Mouse (Mus musculus): ENCODE data around the gene Drd5.

Gene Drd5

DNA sequence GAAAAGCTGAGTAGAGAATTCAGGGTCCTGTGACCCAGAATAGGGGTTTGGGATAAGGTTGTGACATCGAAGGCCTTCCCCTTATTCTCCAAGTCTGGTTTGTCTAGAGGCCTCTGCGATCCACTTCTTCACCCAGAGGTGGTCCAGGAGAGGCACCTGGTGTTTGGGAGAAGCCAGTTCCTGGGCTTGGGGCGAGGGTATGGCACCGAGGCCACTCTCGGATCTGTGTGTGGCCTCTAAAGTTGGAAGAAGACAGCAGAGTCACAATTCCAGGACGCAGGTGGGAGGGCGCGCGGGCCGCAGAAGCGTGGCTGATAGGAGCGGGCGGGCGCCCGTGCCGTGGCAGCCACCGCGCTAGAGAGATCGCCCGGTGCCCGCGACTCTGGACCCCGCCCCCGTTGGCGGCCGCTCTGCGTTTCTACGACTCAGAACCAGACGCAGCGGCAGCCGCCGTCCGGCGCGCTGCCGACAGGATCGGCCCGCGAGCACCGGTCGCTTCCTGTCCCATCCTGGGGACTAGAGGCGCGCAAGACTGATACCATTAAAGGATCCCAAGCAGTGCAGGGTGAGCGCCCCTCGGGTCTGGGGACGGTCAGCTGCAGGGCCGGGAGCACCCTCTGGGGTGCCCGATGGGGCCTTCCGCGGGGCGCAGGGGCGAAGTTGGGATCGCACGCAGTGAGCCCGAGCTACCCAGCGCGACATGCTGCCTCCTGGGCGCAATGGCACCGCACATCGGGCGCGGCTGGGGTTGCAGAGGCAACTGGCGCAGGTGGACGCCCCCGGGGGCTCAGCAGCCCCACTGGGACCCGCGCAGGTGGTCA, at the start of gene Drd5:
Gene Drd5, plus strand, starts transcription at position 402 of the 821 bp plus-strand sequence.
- no peak for DNase-seq (ENCODE audit: low spot score in 2 of 2)

DNA sequence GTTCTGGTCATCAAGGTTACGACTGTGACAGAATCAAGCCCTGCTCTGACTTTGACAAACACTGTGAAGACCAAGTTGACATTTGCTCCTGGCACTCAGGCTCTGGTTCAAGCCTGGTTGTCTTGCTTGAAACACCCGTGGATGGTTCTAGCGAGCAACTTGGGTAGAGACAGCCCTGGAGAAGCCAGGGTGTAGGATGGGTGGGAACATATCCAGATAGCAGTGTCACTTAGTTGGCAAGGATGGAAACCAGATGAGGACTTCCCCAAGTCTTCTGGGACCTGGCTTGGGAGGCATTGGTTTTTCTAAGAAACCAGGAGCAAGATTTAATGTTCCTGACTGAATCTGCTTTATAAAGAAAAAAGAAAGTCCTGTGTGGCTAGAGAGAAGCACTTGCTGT, 48.2 kb upstream of the Drd5 start:
- DNase-seq (ENCODE audit: low spot score in 2 of 2): no peak

DNA sequence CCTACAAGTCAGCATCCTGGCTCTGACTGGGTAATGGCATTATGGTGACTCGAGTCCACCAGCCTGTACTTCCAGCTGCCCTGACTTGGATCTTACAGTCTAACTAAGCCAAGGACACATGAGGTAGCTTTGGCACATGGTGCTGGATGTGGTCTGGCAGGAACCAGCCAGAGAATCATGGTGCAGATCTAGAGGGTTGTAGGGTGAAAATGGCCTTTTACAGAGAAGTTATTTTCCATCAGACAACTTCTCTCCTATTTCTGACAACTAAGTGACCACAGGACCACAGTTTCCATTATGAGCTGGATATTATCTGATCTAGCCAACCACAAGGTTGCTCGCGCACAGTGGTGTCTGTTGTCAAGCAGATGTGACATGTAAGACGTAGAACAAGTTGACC, 45.3 kb upstream of the Drd5 start:
- DNase-seq (ENCODE audit: low spot score in 2 of 2): no peak

DNA sequence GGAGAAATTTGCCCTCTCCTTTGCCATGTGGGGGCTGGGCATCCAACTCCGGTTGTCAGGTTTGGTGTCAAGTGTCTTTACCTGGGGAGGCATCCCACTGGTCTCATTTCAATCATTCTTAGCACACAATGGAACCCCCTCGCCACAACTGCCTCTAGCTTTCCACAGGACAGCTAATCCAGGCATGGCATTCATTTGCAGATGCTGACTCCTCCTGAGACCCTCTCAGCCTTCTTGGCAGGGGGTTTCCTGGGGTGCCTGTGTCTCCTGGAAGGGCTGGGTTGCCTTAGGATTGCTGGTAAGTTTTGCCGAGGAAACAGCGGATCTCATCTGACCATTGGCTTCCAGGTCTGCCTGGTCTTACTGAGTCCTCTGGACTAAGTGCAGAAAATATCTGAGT, 43.4 kb upstream of the Drd5 start, which contains the start of gene Otop1:
Gene Otop1, plus strand, starts transcription at position 202 of the 400 bp plus-strand sequence.
- no peak for DNase-seq (ENCODE audit: low spot score in 2 of 2)

DNA sequence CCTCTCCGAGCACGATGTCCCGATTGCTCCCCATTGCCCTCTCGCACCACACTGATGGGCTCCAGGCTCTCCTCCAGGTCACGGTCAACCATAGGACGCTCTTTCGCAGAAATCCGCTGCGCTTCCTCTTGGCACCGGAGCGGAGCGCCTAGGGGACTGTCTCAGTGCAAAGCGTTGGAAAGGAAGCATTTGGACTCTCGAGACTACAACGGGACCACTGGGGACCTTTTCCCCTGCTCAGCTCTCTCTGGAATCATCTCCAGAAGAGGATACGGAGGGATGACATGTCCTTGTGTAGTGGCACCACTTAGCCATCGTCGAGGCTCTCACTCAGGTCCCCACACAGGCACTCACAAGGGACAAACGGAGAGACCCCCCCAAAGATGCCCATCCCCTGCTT, 42.7 kb upstream of the Drd5 start:
- DNase-seq (ENCODE audit: low spot score in 2 of 2): no peak

DNA sequence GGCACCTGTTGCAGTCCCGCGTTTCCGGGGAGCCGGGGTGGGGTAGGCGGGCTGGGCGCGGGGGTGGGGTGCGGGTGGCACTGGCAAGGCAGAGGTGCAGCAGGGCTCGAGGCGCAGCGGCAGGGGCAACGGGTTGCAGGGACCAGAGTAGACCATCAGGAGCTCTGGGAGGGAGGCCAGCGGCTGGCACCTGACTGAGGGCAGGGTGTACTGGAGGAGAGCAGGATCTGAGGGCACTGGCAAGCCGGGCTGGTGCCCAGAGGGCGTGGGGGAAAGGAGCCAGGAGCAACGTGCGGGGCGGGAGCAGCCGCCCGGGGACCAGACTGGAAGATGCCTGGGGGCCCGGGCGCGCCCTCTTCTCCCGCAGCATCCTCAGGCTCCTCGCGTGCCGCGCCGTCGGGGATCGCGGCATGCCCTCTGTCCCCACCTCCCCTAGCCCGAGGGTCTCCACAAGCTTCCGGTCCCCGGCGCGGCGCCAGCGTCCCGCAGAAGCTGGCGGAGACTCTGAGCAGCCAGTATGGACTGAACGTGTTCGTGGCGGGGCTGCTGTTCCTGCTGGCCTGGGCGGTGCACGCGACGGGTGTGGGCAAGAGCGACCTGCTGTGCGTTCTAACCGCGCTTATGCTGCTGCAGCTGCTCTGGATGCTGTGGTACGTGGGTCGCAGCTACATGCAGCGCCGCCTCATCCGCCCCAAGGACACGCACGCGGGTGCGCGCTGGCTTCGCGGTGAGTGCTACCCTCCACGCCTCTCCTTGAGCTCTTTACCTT, 41.9 kb upstream of the Drd5 start:
- no peak for DNase-seq (ENCODE audit: low spot score in 2 of 2)

DNA sequence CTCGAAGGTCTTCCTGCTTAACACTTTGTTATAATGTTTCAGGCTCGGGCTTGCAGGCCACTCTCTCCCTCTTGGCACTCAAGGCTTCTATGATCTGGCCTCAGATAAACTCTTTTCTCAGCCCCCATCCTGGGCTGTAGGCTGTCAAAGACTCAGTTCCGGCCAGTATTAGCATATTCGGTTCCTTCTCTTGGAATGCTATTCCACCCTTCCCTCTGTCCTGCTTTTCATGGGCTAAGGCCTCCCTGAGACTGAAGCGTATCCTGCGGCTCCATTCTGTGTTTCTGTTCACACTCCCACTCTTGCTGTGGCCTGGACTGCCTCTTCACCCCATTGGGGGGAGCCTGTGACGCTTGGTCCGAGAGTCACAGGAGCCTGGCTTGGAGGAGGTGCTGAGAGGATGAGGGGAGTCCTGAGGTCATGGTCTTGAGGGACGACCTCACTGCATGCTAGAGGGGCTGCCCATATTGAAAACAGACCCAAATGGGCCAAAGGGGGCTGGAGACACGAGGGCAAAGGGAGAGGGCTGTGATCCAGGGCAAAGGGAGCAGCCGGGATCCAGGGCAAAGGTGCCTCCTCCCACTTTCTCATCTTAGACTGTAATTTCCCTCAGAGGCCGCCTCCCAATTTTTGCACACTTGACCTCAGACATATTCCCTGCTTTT, 41.1 kb upstream of the Drd5 start:
- no peak for DNase-seq (ENCODE audit: low spot score in 2 of 2)

DNA sequence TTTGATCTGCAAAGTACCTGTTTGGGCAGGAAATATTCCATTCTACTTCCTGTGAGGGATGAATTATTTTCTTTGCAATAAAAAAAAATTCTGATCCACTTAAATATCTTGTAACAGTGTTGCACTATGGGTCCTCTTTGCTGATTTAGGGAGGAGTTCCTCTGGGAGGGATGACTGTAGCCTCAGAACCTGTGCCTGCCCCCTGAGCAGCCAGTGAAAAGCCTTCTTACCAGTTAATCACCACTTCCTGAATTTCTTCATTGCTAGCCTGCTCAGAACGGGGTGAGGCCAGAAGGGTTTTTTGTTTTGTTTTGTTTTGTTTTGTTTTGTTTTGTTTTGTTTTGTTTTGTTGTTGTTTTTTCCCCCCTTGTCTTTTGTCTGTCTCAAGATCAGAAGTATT, 39.1 kb upstream of the Drd5 start:
- DNase-seq (ENCODE audit: low spot score in 2 of 2): no peak

DNA sequence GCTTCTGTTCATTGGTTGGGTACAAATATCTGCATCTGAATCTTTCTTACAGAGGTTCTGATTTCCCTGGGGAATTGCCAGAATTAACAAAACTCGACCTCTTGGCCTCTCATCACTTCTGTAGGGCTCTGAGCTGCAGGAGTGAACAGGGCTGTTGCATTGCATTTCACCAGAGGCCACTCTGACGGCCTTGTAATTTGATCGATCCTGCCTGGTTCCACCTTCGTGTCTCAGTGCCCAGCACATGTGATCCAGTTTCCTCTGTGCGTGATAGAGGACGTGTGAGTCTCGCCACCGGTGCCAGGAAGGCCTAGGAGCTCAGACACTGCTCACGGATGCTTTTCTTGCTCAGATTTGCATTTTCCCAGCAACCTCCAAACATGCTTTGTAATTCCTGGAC, 33.4 kb upstream of the Drd5 start:
- no peak for DNase-seq (ENCODE audit: low spot score in 2 of 2)

DNA sequence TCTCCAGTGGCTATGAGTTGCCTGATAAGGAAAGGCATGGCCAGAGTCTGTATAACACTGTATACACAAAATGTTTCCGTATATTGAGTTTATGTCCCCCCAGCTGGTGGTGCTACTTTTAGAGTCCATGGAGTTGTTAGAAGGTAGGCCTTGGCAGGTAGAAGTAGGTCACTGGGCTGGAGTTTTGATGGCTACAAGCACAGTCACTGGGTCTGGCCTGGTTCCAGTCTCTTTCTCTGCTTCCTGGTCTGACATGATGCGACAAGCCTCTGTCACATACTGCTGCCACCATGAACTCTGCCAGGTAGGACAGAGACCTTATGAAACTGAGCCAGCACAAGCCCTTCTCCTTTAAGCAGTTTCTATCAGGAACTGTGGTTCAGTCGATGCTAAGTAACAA, 30.7 kb upstream of the Drd5 start:
- DNase-seq (ENCODE audit: low spot score in 2 of 2): no peak

DNA sequence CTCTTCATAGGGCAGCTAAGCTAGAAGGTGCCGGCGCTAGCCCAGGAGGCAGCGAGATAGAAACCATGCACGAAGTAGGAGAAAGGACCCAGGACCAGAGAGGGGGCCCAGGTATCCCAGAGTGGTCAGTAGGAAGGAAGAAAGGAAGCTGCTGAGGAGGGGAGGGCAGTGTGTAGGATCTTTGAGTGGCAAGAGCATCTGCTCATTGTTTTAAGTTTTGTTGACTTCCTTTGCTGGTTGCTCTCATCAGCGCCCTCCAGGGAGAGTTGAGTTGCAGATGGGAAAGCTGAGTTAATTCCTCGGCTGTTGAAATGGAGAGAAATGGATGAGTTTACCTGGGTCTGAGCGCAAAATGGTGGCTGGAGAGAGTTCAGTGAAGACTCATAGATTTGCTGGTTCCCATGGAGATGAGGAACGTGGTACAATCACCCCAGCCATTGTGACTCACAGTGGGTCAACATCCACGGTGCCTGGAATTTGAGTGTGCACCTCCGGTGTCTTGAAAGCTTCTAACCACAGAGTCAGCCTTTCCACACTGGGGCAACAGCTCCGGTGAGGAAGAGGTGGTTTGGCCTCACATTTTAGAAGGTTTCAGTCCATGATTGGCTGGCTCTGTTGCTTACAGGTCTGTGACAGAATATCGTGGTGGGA, 17.3 kb upstream of the Drd5 start:
- no peak for DNase-seq (ENCODE audit: low spot score in 2 of 2)

DNA sequence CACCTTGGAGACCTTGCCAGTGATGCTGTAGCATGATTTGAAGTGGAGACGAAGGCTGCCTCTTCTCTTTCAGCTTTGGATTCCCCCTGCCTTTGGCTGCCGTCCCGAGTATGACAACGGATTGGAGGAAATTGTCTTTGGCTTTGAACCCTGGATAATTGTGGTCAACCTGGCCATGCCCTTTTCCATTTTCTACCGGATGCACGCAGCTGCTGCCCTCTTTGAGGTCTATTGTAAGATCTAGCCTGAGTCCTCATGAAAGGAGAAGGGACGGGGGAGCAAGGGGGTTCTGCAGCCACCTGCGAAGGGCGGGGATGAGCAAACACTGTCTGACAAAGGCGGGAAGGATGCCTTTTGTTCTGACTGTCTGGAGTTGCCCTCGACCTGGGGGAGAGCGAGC, 16.5 kb upstream of the Drd5 start:
- no peak for DNase-seq (ENCODE audit: low spot score in 2 of 2)

DNA sequence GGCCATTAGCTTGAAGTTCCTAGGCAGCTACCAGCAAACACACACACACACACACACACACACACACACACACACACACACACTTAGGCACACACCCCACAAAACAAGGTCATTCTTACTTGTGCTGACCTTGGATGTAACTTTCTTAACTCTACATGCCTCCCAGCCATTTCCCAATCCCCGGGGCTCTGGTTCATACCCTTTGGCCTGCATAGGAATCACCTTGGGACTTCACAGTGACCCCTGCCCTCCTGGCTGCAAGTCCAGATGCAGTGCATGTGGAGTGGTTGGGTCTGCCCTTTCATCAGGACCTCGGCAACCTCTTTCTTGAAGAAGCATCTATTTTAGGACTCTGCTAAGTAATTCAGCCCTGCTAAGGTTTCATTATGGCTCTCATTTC, 13.9 kb upstream of the Drd5 start:
- no peak for DNase-seq (ENCODE audit: low spot score in 2 of 2)

DNA sequence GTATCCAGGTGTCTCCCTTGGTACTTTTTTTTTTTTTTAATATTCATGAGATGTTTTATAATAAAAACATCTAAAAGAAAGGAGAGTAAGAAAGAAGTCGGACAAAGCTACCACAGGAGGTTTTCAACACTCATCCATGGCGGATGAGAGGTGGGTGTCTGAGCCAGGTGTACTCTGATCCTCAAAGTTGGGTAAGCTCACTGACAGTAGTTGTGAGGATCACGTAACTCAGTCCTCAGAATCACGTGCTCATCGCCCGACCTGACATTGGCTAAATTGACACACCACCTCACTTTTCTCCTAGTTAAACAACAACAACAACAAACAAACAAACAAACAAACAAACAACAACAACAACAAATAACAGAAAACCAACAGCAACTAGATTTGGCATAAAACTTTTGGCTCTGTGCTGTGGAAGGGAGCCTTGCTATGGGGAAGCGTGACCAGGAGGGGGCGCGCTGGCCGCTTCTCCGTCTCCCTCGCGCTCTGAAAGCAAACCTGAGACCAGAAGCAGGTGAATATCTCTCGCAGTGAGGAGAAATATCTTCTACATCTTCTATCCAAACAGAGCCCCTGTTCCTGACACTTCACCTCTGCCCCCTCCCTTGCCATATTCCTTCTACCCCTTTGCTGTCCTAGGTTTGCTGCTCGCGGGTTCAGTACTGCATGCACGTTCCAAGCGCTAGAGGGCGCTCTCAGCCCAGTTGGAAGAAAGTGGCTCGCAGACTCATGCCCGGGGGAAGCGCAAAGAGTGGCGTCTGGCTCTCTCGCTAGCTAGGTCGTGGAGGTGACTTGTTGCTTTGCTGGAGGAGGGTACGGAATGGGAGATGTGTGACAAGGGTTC, 11.7 kb upstream of the Drd5 start:
- DNase-seq (ENCODE audit: low spot score in 2 of 2): peak; percentile 71 to 76

DNA sequence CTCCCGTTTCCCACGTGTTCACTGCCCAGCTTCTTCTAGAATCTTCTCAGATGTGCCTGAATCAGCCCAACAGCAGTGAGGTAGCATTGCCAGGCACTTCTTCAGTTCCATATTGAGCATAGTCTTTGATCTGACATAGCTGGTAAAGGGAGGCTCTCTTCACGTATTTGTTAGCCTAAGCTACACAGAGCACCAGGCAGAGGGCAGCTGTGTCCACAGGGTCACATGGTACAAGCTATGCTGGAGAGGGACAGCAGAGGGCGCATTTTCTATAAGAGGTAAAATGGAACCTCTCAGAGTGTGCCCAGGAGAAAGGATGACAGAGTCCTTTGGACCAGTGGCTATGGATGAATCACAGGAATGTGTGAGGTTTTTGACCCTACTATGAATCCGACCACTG, 10.3 kb upstream of the Drd5 start:
- peak; percentile 19 to 41 for DNase-seq (ENCODE audit: low spot score in 2 of 2)

DNA sequence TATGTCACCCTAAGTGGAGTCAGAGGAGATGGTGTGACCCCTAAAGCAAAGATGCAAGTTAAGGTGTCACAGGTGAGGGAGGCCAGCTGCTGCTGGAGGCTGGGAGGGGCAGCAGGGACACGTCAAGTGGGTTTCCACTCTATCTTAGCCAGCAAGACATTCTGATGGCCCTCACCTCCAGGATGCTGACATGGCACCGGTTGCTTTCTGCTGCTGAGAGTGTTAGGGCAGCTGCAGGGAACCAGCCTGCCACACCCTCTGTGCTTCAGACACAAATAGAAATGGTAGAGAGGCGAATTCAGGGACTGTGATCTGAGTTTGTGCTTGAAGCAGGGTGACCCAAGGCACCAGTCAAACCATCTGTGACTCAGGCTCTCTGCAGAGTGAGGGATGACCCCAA, 9.4 kb upstream of the Drd5 start:
- DNase-seq (ENCODE audit: low spot score in 2 of 2): no peak

DNA sequence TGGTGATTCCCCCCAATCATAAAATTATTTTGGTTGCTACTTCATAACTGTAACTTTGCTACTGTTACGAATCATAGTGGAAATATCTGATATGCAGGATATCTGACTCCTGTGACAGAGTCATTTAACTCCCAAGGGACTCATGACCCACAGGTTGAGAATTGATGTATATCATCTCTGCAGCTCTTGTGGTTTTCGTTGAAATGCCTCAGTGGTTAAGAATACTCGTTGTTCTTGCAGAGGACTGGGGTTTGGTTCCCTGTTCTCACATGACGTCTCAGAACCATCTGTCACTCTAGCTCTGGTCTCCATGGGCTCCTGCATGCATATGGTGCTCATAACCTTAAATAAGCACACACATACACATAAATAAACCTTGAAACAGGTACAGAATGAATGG, 14.2 kb downstream of the Drd5 start:
- DNase-seq (ENCODE audit: low spot score in 2 of 2): no peak

DNA sequence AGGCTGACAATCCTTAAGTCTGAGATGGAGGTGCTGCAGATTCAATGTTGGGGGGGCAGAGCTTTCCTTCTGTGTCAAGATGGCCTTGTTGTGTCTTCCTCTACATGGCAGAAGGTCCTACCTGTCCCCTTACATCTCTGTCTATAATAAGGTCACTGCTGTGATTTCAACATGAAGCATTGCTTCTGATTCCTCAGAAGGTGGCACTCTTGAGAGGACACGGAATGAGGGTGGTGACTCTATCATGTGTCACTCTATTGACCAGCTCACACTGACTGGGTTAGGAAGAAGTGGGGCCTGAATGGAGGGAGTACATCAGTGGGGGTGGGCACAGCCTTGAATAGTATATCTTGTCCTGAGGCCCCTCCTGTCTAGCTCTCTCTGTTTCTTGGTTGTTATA, 15.4 kb downstream of the Drd5 start:
- DNase-seq (ENCODE audit: low spot score in 2 of 2): no peak

DNA sequence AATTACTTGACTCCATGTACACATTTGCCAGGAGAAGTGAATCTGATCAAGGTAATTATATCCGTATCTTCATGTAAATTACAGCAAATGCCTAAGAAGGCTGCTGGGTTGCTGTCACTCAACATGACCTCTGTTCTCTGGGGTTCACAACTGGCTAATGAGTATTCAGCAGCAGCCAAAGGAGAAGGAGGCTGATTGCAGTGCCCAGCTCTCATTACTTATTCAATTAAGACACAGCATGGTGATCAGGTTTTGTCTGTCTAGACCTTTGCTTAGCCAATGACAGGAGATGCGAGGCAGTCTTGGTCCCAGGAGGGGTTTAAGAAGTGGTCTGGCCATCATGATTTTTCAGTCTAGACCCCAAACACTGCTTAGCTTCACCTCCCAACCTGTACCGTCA, 23.9 kb downstream of the Drd5 start:
- no peak for DNase-seq (ENCODE audit: low spot score in 2 of 2)

DNA sequence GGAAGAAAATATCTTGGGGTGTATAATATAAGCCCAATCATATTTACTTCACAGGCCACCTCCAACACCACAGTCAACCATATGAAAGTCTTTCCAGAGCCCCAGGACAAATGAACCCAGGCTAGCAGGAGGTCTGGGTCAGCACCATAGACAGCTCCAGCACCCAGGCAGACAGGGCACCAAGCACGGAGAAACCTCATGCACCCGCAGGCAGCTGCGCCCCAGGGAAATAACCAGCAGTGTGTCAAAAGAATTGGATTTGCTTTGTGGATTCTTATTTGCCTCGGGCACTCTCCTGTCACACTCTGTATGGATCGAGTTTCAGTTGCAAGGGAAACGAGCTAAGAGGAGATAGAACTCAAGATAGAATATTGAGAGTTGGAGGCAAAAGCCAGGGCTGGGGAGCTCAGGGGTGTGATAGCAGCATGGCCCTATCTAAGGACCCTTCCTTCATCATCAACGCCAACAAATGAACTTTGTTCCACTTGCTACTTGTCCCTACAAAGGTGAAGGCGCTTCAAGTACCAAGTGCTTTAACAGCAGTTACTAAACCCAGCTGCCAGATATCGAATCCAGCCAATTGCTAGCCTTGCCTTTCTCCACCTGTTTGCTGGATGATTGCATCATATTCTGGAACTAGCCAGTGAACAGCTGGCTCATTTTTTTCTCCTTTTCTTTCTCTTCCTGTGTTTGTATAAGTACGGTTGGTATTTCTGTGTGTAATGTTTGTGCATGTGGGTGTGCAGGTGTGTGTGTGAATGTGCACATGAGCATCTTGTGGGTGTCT, 27.7 kb downstream of the Drd5 start:
- no peak for DNase-seq (ENCODE audit: low spot score in 2 of 2)
